Mouse (Mus musculus) adrenal gland, postnatal 10 days (tissue): Measurements from ENCODE around the gene Mael. TPM values are rescaled to one million over a fixed set of nuclear protein-coding genes. Genes with fewer than 3 reads are reported as not detected.

Experiments
- DNase-seq: peaks from one replicate; pipeline ENCODE4 v3.0.0; 2021; ENCODE audit warnings: mixed read lengths
- total RNA-seq, 2 experiments: library from RNA; stranded (reverse); gene quantifications; 2 replicates each; pipeline ENCODE4 v1.2.3; 2021

Gene Mael
- total RNA-seq, 2 experiments from 2014 or later = not detected

- peak; percentile 95 for DNase-seq
Measured at GRCm38 (mm10) chr1:166153351-166154120, 85.0 kb downstream of the Mael start.

GRCm38 (mm10) chr1:166152034-166152433 is 86.5 kb downstream of the Mael start:
- no peak for DNase-seq

- DNase-seq = no peak
Measured at GRCm38 (mm10) chr1:166151341-166151740, 87.2 kb downstream of the Mael start.

Other genes starting within 250 kb of the Mael start
- gene Pou2f1, start 236.1 kb downstream of the Mael start, total RNA-seq = 10 to 100 TPM; 11.3 to 17.5 TPM
- 1 to 10 TPM; 2.0 to 7.0 TPM for gene Dusp27, start 110.8 kb downstream of the Mael start, total RNA-seq
- gene Gpa33, start 108.5 kb downstream of the Mael start, total RNA-seq = under 1 TPM in 1 of 2 experiments, not detected in 1; 0.18 TPM
- gene Ildr2, start 15.4 kb upstream of the Mael start, total RNA-seq = 1 to 10 TPM; 3.4 to 3.5 TPM
- 10 to 100 TPM; 18.4 to 19.1 TPM for gene Tada1, start 140.3 kb upstream of the Mael start, total RNA-seq
- 10 to 100 TPM; 27.9 to 32.7 TPM for gene Pogk, start 171.1 kb upstream of the Mael start, total RNA-seq